Mouse (Mus musculus) liver, adult (tissue): ENCODE results near the gene Poldip3.

ENCODE experiments used
- GATA4 ChIP-seq: IDR thresholded peaks from 2 replicates; pipeline ENCODE4 v1.6.1; 2014; ENCODE audit warnings: mild to moderate bottlenecking, low read length; ENCODE audit not compliant: insufficient replicate concordance

Poldip3 gene

DNA sequence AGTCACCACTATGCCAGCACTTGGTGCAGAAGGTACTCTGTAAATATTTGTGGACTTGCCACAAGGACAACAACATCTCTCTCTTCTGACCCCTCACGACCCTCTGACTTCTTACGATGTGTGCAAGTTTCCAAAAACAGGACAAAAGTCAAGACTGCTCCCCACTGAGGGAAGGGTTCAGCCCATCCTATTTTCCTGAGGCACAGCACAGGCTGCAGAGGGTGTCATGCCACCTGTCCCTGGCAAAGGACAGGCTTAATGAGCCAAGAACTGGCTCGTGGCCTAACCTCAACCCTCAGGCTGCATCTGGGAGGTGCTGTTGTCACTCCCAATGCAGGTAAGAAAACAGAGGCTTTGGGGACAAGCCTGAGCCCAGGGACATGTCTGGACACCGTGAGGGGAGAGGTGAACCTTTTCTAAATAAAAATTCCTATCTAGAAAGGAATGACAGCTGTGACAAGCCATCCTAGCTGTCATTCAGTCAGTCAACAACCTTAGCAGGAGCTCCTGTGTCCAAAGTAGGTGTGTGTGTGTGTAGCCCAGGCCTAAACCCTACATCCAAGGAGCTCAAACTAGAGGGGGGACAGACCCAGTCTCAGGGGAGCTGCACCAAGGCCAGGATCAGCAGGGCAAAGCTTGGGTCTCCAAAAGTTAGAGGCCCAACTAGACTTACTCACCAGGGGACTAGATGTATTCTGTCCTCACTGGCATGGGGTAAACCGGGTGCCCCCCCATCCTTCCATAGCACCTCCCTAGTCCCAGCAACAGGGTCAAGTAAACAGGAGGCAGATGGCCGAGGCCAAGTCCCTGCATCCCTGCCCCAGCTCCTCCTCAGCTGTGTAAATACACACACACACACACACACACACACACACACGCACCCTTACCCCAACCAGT lies 19.9 kb upstream of the Poldip3 start:
- no peak for TF ChIP-seq GATA4

GRCm38 (mm10) chr15:83168311-83168710 lies 19.1 kb upstream of the Poldip3 start:
- no peak for TF ChIP-seq GATA4

DNA sequence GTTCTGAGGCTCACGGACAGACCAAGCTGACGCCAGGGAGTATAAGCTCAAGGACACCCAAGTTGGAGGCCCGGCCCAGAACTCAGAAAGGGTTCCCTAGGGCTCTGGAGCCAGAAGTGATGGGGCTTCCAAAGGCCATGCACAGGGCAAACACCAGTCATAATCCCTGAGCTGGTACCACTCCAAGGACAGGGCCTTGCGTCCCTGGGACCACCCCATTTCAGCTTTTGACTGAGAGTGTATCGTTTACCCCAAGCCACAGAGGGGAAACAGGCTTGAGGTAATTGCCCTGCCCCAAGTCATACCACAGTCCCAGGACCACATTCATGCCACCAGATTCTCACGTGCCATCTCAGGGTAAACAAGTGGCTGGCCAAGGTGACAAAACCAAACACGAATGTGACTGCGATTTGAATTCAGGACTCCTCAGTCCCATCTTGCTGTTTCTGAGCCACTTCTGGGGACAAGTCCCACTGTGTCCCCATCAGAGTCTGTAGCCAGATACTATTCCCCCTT lies 18.4 kb upstream of the Poldip3 start:
- no peak for TF ChIP-seq GATA4

GRCm38 (mm10) chr15:83167126-83167525 lies 17.9 kb upstream of the Poldip3 start:
- TF ChIP-seq GATA4, result no peak

GRCm38 (mm10) chr15:83166642-83167041 lies 17.5 kb upstream of the Poldip3 start:
- TF ChIP-seq GATA4, result no peak

- no peak for TF ChIP-seq GATA4
These were observed 16.5 kb upstream of the Poldip3 start for GRCm38 (mm10) chr15:83165526-83166315.

GRCm38 (mm10) chr15:83164971-83165471 lies 15.8 kb upstream of the Poldip3 start:
- TF ChIP-seq GATA4, result no peak

DNA sequence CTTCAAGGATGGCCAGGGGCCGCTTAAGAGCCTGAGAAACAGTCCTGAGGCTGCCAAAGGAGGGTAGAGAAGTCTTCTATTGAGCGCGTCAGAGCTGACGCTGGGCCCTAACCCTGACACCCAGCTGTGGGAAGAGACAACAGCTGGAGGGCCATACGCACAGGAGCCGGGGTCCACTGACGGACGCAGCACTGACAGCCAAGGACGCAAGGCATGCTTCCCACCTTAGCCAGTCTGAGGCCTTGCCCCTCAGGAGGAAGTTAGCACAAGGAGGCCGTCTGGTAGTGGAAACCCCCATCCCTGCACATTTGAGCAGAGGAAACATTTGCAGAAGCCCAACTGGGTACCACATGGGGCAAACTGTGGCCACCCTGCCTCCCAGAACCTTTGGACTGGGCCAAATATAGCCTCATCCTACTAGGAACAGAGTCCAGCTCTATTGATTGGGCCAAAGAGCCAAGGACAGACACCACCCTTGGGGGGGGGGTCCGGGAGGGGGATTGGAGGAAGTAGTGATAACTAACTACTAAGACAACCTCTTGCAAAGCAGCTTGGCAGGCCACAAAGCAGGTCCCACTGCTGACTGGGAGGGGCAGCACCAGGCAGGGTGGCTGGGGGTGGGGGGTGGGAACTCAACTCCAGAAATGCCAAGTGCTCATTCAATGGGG lies 13.8 kb upstream of the Poldip3 start:
- no peak for TF ChIP-seq GATA4

DNA sequence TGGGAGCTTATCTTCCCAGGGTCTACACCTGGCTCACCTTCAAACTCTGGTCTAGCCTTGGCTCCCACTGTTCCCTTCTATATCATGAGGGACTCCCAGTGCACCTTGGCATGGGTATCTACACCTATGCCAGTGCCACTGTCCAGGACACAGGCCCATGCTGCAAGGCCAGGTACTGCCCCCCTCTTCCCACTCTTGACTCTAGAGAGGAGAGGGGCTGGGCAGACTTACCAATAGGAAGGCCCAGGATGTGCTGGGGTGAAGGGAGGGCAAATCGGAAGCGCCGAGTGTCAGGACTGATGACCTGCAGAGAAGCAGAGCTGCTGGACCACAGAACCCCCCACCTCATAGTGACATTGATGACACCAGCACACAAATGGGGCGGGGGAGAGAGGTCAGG lies 12.8 kb upstream of the Poldip3 start:
- no peak for TF ChIP-seq GATA4

DNA sequence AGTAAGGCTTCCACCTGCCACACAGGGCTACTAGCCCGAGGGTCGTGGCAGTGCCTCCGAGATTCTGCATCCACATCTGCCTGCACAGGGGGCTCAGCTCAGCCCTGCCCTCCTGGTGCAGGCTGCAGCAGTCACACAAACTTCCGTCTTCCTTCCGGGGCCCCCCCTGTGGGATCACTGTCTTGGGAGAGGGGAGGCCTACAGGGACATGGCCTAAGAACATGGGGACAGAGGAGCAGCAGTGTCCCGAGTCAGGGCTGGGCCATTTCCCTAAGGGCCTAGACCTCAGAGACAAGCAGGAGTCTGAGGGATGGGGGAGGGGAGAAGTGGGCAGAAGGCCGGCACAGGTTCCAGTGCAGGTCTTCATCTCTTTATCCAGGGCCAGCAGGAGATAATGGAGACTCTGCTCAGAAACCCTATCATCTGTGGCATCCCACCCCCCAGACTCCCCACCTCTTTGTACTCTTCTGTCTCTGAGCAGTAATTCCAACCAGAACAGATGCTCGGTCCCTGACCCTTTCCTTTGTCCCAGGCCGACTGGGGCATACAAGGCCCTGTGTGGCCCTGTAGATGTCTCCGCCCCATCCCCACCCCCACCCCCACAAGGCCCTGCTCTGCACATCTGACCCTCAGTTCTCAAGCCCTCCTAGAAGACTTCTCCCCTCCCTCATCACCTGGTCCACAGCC lies 12.0 kb upstream of the Poldip3 start:
- no peak for TF ChIP-seq GATA4

GRCm38 (mm10) chr15:83160561-83160960 lies 11.4 kb upstream of the Poldip3 start:
- TF ChIP-seq GATA4, result no peak

- TF ChIP-seq GATA4, result no peak
These were observed 10.6 kb upstream of the Poldip3 start for GRCm38 (mm10) chr15:83159823-83160222.

DNA sequence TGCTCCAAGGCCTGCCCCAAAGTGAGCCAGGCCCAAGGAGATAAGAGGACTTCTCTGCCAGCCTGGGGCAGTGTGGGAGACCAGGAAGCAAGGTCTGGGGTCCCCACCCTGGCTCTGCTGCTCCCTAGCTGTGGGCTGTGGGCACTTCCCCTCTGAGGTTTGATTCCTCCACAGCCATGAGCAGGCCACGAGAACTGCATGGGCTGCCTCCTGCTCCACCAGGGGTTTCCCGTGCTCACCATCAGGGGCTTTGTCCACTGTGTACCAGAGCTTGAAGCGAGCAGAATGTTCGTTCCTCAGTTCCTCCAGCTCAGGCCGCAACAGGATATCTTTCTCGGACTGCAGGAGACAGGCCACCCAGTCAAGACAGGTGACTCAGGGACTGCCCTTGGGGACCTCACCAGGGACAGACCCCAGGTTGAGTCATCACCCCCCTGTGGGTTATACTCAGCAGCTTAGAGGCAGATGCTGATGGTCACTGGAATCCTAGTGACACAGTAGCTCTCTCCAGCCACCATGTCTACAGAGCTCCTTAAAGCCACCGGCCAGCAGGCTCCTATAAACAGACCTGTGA lies 9.5 kb upstream of the Poldip3 start:
- no peak for TF ChIP-seq GATA4

GRCm38 (mm10) chr15:83157667-83158064 lies 8.5 kb upstream of the Poldip3 start:
- TF ChIP-seq GATA4, result no peak
